Mouse (Mus musculus) limb, embryonic 14.5 days (tissue): ENCODE measurements around the gene Rela. TPM values are rescaled to one million over a fixed set of nuclear protein-coding genes. Genes with fewer than 3 reads are reported as not detected.
"Not testable (repeated sequence)": the region's sequence is repeated elsewhere in the genome, so short reads cannot be mapped to it uniquely, and the experiment has no call there.

Experiments used
- ATAC-seq: fragments of 200-750 bp; cut with Nextera tagmentation; 2 replicates; pipeline ENCODE4 v1.8.0; 2017; ENCODE audit warnings: low read depth, moderate number of reproducible peaks, moderate TSS enrichment; ENCODE audit not compliant: low FRiP score
- DNase-seq: peaks from one replicate; pipeline ENCODE4 v3.0.0-alpha.2; 2015; ENCODE audit warnings: low spot score
- H3K27ac ChIP-seq: fragments of 300-500 bp; sonication (generic); replicated peaks from 2 replicates; pipeline ENCODE4 v1.5.1; 2014; ENCODE audit warnings: low read depth, mild to moderate bottlenecking, low read length, moderate library complexity, mixed read lengths
- H3K27me3 ChIP-seq: fragments of 300-500 bp; sonication (generic); 2 replicates; pipeline ENCODE4 v1.6.1; 2014; ENCODE audit warnings: low read length, mixed read lengths; ENCODE audit not compliant: control insufficient read depth, insufficient read depth
- H3K36me3 ChIP-seq: fragments of 300-500 bp; sonication (generic); 2 replicates; pipeline ENCODE4 v1.6.1; 2014; ENCODE audit warnings: mild to moderate bottlenecking, low read length, moderate library complexity, mixed read lengths; ENCODE audit not compliant: control insufficient read depth, insufficient read depth
- H3K4me1 ChIP-seq: fragments of 300-500 bp; sonication (generic); 2 replicates; pipeline ENCODE4 v1.6.1; 2014; ENCODE audit warnings: antibody characterized with exemption, low read length, mixed read lengths; ENCODE audit not compliant: control insufficient read depth, insufficient read depth
- H3K4me2 ChIP-seq: fragments of 300-500 bp; sonication (generic); replicated peaks from 2 replicates; pipeline ENCODE4 v1.6.1; 2014; ENCODE audit warnings: low read depth, mild to moderate bottlenecking, low read length, moderate library complexity; ENCODE audit not compliant: severe bottlenecking
- H3K4me3 ChIP-seq: fragments of 300-500 bp; sonication (generic); replicated peaks from 2 replicates; pipeline ENCODE4 v1.5.1; 2014; ENCODE audit warnings: low read length
- H3K9ac ChIP-seq: fragments of 300-500 bp; sonication (generic); 2 replicates; pipeline ENCODE4 v1.6.1; 2014; ENCODE audit warnings: mild to moderate bottlenecking, low read depth, low read length, moderate library complexity; ENCODE audit not compliant: severe bottlenecking
- H3K9me3 ChIP-seq: fragments of 300-500 bp; sonication (generic); 2 replicates; pipeline ENCODE4 v1.6.1; 2016; ENCODE audit warnings: low read length; ENCODE audit not compliant: control insufficient read depth
- POLR2A ChIP-seq: fragments of 200-500 bp; IDR thresholded peaks from 2 replicates; pipeline ENCODE4 v1.8.0; 2012; ENCODE audit warnings: inconsistent platforms, mild to moderate bottlenecking, moderate library complexity, borderline replicate concordance; ENCODE audit not compliant: insufficient read depth, insufficient read length; ENCODE audit errors: extremely low read depth
- WGBS: fragments of 180-500 bp; shearing (Covaris S2); extraction: QIAGEN DNeasy Blood & Tissue Kit; methylation state at CpG from one replicate; pipeline ENCODE4 v1.1.7; 2014; 5-methylcytosine and 5-hydroxymethylcytosine counted together
- polyA plus RNA-seq, 2 experiments: library from polyadenylated mRNA; depleted of rRNA in 1 of 2; stranded (reverse) in 1 of 2; unstranded in 1 of 2; fragments of >200 nt; fragmentation: Nextera tagmentation in 1 of 2; extraction: Ambion mirVana in 1 of 2; gene quantifications; 2 replicates each; pipeline versions ENCODE4 v1.2.1 to v1.2.3; 2012 to 2014

Gene Rela
- polyA plus RNA-seq, 2 experiments: 54.8 to 59.8 TPM

GRCm38 (mm10) chr19:5685861-5686260, 48.6 kb downstream of the Rela start:
- peaks cover 65% of the 10 kb centered on the region for H3K36me3 ChIP-seq
- no peak for ATAC-seq
- peaks cover 8% of the 10 kb centered on the region for H3K4me1 ChIP-seq
- no peak overlapping the region for H3K4me3 ChIP-seq
- H3K9me3 ChIP-seq: no peaks in the 10 kb centered on the region
- no peak for TF ChIP-seq POLR2A
- H3K4me2 ChIP-seq: no peak overlapping the region
- no peaks in the 10 kb centered on the region for H3K27me3 ChIP-seq
- H3K27ac ChIP-seq: no peak overlapping the region
- H3K9ac ChIP-seq: no peak overlapping the region
- DNase-seq: no peak
- 95% methylated on average over 11 of the region's 11 CpGs for WGBS

DNA sequence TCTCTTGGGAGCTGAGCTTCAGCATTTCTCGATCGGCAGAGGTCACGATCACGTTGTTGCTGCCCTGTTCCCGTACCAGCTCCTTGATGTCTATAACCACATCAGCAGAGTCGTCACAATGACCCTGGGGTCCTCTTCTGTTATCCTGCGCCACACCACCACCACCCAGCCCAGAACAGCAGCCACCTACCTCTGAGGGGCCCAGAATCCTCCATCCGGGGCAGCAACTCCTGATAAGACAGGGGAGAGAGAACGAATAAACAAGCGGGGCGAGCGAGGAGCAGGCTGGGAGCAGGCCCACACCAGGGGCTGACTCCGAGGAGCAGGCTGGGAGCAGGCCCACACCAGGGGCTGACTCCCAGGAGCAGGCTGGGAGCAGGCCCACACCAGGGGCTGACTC, 49.2 kb downstream of the Rela start:
- TF ChIP-seq POLR2A: no peak
- Histone ChIP-seq H3K9ac (no peak overlapping the region), H3K4me3 (no peak overlapping the region), H3K36me3 (peaks cover 65% of the 10 kb centered on the region), H3K27me3 (no peaks in the 10 kb centered on the region), H3K4me2 (no peak overlapping the region), H3K27ac (no peak overlapping the region), H3K4me1 (peaks cover 14% of the 10 kb centered on the region), H3K9me3 (no peaks in the 10 kb centered on the region)
- DNase-seq: no peak
- ATAC-seq: no peak
- 91% methylated on average over 13 of the region's 13 CpGs for WGBS

- not testable (repeated sequence) for H3K9me3 ChIP-seq, H3K4me2 ChIP-seq, H3K4me3 ChIP-seq, H3K9ac ChIP-seq, ATAC-seq, H3K27ac ChIP-seq, DNase-seq, H3K27me3 ChIP-seq
- WGBS: 92% methylated on average over 8 of the region's 12 CpGs
- peaks cover 19% of the 10 kb centered on the region for H3K4me1 ChIP-seq
- H3K36me3 ChIP-seq: peaks cover 65% of the 10 kb centered on the region
These were observed 49.7 kb downstream of the Rela start for GRCm38 (mm10) chr19:5686954-5687353.

- peaks cover 60% of the 10 kb centered on the region for H3K36me3 ChIP-seq
- H3K9me3 ChIP-seq: no peaks in the 10 kb centered on the region
- H3K27ac ChIP-seq: no peak overlapping the region
- no peaks in the 10 kb centered on the region for H3K27me3 ChIP-seq
- 13% methylated on average over 9 of the region's 9 CpGs for WGBS
- peaks cover 22% of the 10 kb centered on the region for H3K4me1 ChIP-seq
- no peak for TF ChIP-seq POLR2A
- peak overlapping the region; percentile 74 for H3K9ac ChIP-seq
- no peak for ATAC-seq
- peak overlapping the region; percentile 77 for H3K4me2 ChIP-seq
- peak overlapping the region; percentile 88 for H3K4me3 ChIP-seq
- no peak for DNase-seq
These were observed 50.5 kb downstream of the Rela start for GRCm38 (mm10) chr19:5687738-5688137.

GRCm38 (mm10) chr19:5688200-5689087, 51.2 kb downstream of the Rela start, which contains the start of the genes Map3k11 and Pcnx3:
Map3k11 (plus strand) TSS chr19:5688742.
Pcnx3 (minus strand) TSS chr19:5688908.
- H3K27ac ChIP-seq: peak within 1 kb of the TSS; percentile 91
- H3K9me3 ChIP-seq: no peaks in the 10 kb centered on the region
- DNase-seq (peak; percentile 99), ATAC-seq (peak; percentile 93)
- H3K4me1 ChIP-seq: peaks cover 26% of the 10 kb centered on the region
- 0 out of 2 replicates have a peak, but pooled peaks have one; percentile 35 for TF ChIP-seq POLR2A
- H3K4me3 ChIP-seq: peak within 1 kb of the TSS; percentile 88
- H3K4me2 ChIP-seq: peak within 1 kb of the TSS; percentile 77
- WGBS: 3% methylated on average over 68 of the region's 69 CpGs
- no peaks in the 10 kb centered on the region for H3K27me3 ChIP-seq
- peak within 1 kb of the TSS; percentile 79 for H3K9ac ChIP-seq
- H3K36me3 ChIP-seq: peaks cover 60% of the 10 kb centered on the region
